Mouse (Mus musculus) heart, embryonic 14.5 days (tissue): ENCODE measurements at regions not wholly inside any gene's neighbourhood (a gene's known extent, or its start where the extent isn't known, plus 50 kb on each side); places are given as distances from the start of the nearest gene placed in this dataset.

Experiments used
- ATAC-seq: fragments of 200-750 bp; cut with Nextera tagmentation; 2 replicates; pipeline ENCODE4 v1.8.0; 2017; ENCODE audit warnings: low read depth, moderate TSS enrichment; ENCODE audit not compliant: insufficient number of reproducible peaks, insufficient read depth, low FRiP score
- H3K27ac ChIP-seq, 2 experiments: fragments of 200-500 bp in 1 of 2; fragments of 300-500 bp in 1 of 2; sonication (generic) in 1 of 2; replicated peaks in 1 of 2; 2 replicates each; pipeline ENCODE4 v1.5.1; 2012 to 2014; ENCODE audit warnings: low read depth in 2 of 2, low read length in 2 of 2, control low read depth in 1 of 2, mild to moderate bottlenecking in 1 of 2, mixed read lengths in 1 of 2; ENCODE audit not compliant: control insufficient read depth in 1 of 2, insufficient read depth in 1 of 2
- H3K27me3 ChIP-seq: fragments of 300-500 bp; sonication (generic); 2 replicates; pipeline ENCODE4 v1.6.1; 2014; ENCODE audit warnings: mild to moderate bottlenecking, low read length, control low read depth; ENCODE audit not compliant: control insufficient read depth, insufficient read depth
- H3K36me3 ChIP-seq: fragments of 300-500 bp; sonication (generic); 2 replicates; pipeline ENCODE4 v1.6.1; 2014; ENCODE audit warnings: mild to moderate bottlenecking, control low read depth, low read length, mixed read lengths; ENCODE audit not compliant: control insufficient read depth, insufficient read depth
- H3K4me1 ChIP-seq, 2 experiments: fragments of 200-500 bp in 1 of 2; fragments of 300-500 bp in 1 of 2; sonication (generic) in 1 of 2; 2 replicates each; pipeline ENCODE4 v1.6.1; 2012 to 2014; ENCODE audit warnings: low read length in 2 of 2, control low read depth in 1 of 2, mixed read lengths in 1 of 2; ENCODE audit not compliant: control insufficient read depth in 2 of 2, insufficient read depth in 2 of 2
- H3K4me2 ChIP-seq: fragments of 300-500 bp; sonication (generic); 2 replicates; pipeline ENCODE4 v1.6.1; 2014; ENCODE audit warnings: mild to moderate bottlenecking, low read length
- H3K4me3 ChIP-seq, 2 experiments: fragments of 200-500 bp in 1 of 2; fragments of 300-500 bp in 1 of 2; sonication (generic) in 1 of 2; 2 replicates each; pipeline ENCODE4 v1.5.1; 2012 to 2014; ENCODE audit warnings: low read length in 2 of 2, mild to moderate bottlenecking in 2 of 2, control low read depth in 1 of 2, low read depth in 1 of 2, moderate library complexity in 1 of 2; ENCODE audit not compliant: control insufficient read depth in 1 of 2, insufficient read depth in 1 of 2
- H3K9ac ChIP-seq: fragments of 300-500 bp; sonication (generic); 2 replicates; pipeline ENCODE4 v1.6.1; 2014; ENCODE audit warnings: mild to moderate bottlenecking, low read length
- H3K9me3 ChIP-seq: fragments of 300-500 bp; sonication (generic); 2 replicates; pipeline ENCODE4 v1.6.1; 2016; ENCODE audit warnings: low read length, control low read depth; ENCODE audit not compliant: control insufficient read depth
- WGBS: fragments of 180-500 bp; shearing (Covaris S2); extraction: QIAGEN DNeasy Blood & Tissue Kit; methylation state at CpG from one replicate; pipeline ENCODE4 v1.1.7; 2014; 5-methylcytosine and 5-hydroxymethylcytosine counted together

DNA sequence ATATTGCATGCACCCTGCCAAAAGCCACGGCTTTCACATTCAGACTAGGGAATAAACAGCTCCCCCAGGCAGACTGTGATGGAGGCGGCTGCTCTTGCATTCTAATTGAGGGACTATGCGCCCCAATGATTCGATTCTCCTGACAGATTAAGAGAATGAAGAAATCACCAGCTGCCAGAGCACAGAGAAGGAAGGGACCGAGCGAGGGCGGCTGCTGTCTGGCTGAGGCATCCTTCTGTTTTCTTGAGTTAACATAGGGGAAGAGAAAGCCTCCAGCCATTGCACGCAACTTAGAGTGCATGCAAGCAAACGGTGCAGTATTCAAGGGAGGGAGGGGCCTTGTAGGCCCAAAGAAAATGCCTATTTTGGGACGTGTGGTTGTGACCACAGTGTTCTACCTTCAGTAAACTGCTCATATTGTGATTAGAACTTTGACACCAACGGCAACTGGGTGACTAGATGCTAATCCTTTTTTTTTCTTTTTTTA lies 103.1 kb downstream of the Tmsb4x start:
- no peaks in the 10 kb centered on the region for H3K36me3 ChIP-seq
- no peak overlapping the region for H3K4me3 ChIP-seq
- no peaks in the 10 kb centered on the region; the same call in 1 of the 2 replicates for H3K27me3 ChIP-seq
- H3K27ac ChIP-seq: no peak overlapping the region
- ATAC-seq: no peak
- 79% methylated on average over 11 of the region's 11 CpGs for WGBS
- no peak overlapping the region for H3K9ac ChIP-seq
- no peak overlapping the region for H3K4me2 ChIP-seq
- H3K4me1 ChIP-seq: 0 out of 4 replicates have a peak, but pooled peaks cover 0 to 3% of the 10 kb centered on the region in 2 experiments
- no peaks in the 10 kb centered on the region for H3K9me3 ChIP-seq

DNA sequence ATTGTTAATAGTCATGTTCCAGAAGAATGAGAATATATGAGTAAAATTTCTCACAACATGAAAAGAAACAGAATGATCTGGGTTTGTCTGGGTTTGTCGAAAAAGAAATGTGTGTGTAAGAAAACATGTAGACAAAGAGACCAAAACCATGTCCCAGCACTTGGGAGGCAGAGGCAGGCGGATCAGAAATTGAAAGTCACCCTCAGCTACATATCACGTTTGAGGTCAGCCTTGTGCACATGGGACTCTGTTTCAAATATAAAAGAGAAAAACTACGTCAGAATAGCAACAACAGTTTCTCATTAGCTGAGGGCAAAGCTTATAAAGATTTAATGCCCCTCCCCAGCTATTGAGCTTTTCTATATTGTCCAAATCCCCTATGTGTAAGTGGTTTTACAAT lies 103.8 kb downstream of the Tmsb4x start:
- Histone ChIP-seq H3K27ac (no peak overlapping the region), H3K36me3 (no peaks in the 10 kb centered on the region), H3K27me3 (no peaks in the 10 kb centered on the region; the same call in 1 of the 2 replicates), H3K4me3 (no peak overlapping the region), H3K4me1 (0 out of 4 replicates have a peak, but pooled peaks cover 0 to 3% of the 10 kb centered on the region in 2 experiments), H3K4me2 (no peak overlapping the region), H3K9ac (no peak overlapping the region), H3K9me3 (no peaks in the 10 kb centered on the region)
- no peak for ATAC-seq
- WGBS: 77% methylated on average over 4 of the region's 4 CpGs

DNA sequence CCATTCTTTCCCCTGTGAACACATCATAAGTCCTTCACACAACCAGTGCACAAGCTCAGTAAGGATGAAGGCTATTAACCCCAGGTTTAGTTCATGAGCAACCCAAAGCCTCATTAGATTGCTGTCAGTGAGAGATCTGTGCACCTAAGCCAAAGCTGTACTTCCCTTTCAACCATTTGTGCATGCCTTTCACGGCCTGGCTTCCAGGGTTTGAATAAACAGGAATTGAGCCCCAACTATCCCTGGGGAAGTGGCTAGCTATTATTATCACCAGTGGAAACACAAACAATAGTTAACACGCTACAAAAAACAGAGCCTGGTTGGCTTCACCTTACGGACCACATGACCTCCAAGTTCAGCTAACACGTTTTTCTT lies 104.9 kb downstream of the Tmsb4x start:
- Histone ChIP-seq H3K27ac (peak overlapping the region; percentile 21 to 54), H3K4me1 (peaks cover 0 to 7% of the 10 kb centered on the region in 2 experiments; a peak in 1 of 4 replicates), H3K4me2 (no peak overlapping the region), H3K36me3 (no peaks in the 10 kb centered on the region), H3K4me3 (no peak overlapping the region), H3K9ac (no peak overlapping the region), H3K27me3 (no peaks in the 10 kb centered on the region; the same call in 1 of the 2 replicates), H3K9me3 (no peaks in the 10 kb centered on the region)
- WGBS: 48% methylated on average over 4 of the region's 4 CpGs
- no peak for ATAC-seq

DNA sequence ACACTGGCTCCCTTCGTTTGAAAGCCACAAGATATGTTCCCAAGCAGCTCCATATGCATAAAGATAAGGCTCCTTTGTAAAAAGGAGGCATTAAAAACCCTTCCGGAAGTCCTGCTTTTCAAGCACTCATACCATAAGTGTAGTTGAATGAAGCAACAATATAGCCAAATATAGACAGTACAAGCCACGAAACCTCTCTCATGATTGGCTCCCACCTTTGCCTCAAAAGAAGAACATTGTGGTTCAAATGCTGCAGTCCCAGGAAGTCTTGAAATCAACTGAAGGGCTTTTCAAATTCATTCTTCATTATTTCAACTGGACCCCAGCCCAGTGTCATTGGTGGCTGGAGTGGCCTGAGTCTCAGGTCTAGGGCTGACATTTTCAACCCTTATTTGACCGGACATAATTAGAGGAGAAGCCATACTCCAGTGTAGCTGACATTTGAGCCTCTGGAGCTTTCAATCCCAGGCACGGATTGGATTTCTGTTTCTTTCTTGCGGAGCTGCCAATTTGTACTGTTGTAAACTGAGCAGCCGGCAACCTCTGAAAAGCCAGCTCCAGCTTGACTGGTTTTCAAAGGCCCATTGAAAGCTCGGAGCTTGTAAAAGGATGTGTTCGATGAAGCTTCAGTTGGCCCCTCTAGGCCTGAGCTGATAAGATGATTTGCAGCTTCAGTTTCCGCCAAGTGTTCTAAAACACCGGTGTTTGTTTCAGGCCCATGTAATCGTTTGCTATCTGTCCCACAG lies 105.4 kb downstream of the Tmsb4x start:
- Histone ChIP-seq H3K36me3 (no peaks in the 10 kb centered on the region), H3K4me3 (no peak overlapping the region), H3K9me3 (no peaks in the 10 kb centered on the region), H3K27me3 (no peaks in the 10 kb centered on the region; the same call in 1 of the 2 replicates), H3K4me2 (no peak overlapping the region), H3K4me1 (peaks cover 0 to 7% of the 10 kb centered on the region in 2 experiments; a peak in 1 of 4 replicates), H3K27ac (peak overlapping the region; percentile 21 to 54), H3K9ac (no peak overlapping the region)
- WGBS: 51% methylated on average over 12 of the region's 12 CpGs
- ATAC-seq: no peak

DNA sequence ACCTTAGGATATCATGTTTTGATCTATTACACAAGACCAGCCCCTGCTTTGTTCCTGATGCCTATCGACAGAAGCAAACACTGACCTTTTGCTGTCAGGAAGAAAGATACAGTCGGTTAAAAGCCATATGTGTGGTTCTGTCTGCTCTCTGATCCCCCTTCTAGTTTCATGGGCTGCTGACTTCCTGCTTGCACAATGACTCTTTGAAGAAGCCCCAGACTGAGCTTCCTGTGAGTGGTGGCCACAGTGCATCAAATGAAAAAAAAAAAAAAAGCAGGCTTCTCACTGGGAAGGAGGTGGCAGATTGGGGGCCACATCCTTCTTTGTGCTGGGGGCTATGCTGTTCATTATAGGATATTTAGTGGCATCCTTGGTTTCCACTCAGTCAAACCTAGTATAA lies 107.2 kb downstream of the Tmsb4x start:
- ATAC-seq: no peak

DNA sequence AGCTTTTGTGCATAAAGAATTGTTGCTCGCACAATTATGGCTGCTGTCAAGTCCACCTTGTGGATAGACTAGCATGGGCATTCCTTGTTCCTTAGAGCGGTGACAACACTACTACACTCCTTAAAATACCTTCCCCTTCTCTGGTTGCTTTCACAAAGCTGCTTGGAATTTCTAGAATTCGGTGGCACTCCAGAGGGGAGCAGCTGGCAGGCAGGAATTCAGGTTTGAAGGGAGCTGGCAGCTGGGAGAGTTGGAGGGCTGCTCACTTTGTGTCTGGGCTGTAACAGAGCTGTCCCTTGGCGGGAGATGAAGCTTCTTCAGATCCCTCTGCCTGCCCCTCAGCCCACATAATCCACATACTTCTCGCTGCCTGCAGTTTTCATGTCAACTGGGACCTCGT lies 109.7 kb downstream of the Tmsb4x start:
- no peak overlapping the region for H3K4me3 ChIP-seq
- H3K36me3 ChIP-seq: no peaks in the 10 kb centered on the region
- no peak for ATAC-seq
- H3K27ac ChIP-seq: no peak overlapping the region
- H3K9me3 ChIP-seq: no peaks in the 10 kb centered on the region
- 38% methylated on average over 6 of the region's 6 CpGs for WGBS
- no peak overlapping the region for H3K9ac ChIP-seq
- no peaks in the 10 kb centered on the region for H3K27me3 ChIP-seq
- H3K4me1 ChIP-seq: peaks cover 0 to 7% of the 10 kb centered on the region in 2 experiments; a peak in 1 of 4 replicates
- H3K4me2 ChIP-seq: no peak overlapping the region

More for the DNA sequence above, 107.2 kb downstream of the Tmsb4x start:
- Histone ChIP-seq H3K4me2 (no peak overlapping the region), H3K9ac (no peak overlapping the region), H3K4me3 (no peak overlapping the region), H3K27me3 (no peaks in the 10 kb centered on the region), H3K27ac (no peak overlapping the region), H3K9me3 (no peaks in the 10 kb centered on the region), H3K36me3 (no peaks in the 10 kb centered on the region), H3K4me1 (peaks cover 0 to 7% of the 10 kb centered on the region in 2 experiments; a peak in 1 of 4 replicates)
- WGBS: 60% methylated on average over 2 of the region's 2 CpGs

DNA sequence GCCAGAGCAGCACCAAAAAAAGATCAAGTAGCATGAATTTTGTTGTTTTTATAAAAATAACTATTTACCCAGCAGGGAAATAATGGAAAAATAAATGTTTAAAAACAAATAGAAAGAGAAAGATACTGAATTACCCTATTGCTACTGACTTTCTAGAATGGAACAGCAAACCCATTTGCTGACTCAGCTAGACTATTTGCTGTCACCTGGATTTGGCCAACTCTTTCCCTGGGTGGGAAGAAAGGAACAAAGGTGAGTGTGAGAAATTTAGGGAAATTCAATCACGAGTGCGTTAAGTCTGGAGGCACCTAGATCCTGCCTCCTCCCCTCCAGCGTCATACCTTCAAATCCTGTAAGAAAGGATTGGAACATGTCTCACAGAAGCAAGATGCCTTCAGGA lies 110.2 kb downstream of the Tmsb4x start:
- ATAC-seq: no peak
- H3K4me3 ChIP-seq: no peak overlapping the region
- H3K4me2 ChIP-seq: no peak overlapping the region
- H3K27ac ChIP-seq: no peak overlapping the region; a peak in 1 of 4 replicates
- WGBS: 68% methylated on average over 3 of the region's 3 CpGs
- H3K9ac ChIP-seq: no peak overlapping the region
- H3K9me3 ChIP-seq: no peaks in the 10 kb centered on the region
- no peaks in the 10 kb centered on the region for H3K27me3 ChIP-seq
- H3K36me3 ChIP-seq: no peaks in the 10 kb centered on the region
- peaks cover 0 to 5% of the 10 kb centered on the region in 2 experiments; a peak in 1 of 4 replicates for H3K4me1 ChIP-seq
